ENCODE assay signal across 11 mouse cellular contexts in the genomic region with DNA sequence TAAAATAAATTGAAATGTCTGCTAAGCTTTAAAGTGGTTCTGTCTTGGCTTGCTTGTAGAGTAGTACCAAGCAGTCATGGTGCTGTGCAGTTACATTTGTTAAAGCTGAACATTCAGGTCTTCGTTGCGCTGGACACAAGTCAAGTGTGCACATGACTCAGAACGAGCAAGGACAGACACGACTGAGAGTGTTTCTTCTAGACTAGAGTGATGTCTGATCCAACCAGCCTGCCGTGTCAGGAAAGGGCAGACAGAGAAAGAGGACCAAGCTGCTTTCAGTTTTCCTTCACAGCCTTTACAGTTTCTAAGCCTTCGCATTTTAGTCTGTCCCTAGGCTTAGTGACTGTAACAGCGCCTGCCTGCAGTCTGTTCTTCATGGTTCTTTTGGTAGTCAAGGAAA.
"Had no signal": no experiment of that assay in that cellular context is flagged by ENCODE, and none has a peak within 500 bp of the region (broad histone marks: within the 10 kb centered on the region; RNA-seq: fewer than 3 reads in every experiment).

No protein-coding gene starts in this region.

- H3K4me3 ChIP-seq: kidney, embryonic 15.5 days; limb, embryonic 13.5 days; lung, embryonic 15.5 days; midbrain, embryonic 13.5 days had no signal

- H3K27me3 ChIP-seq: kidney, embryonic 15.5 days; limb, embryonic 13.5 days; lung, embryonic 15.5 days; midbrain, embryonic 13.5 days had no signal

- H3K9ac ChIP-seq: kidney, embryonic 15.5 days; limb, embryonic 13.5 days; liver, embryonic 14.5 days; lung, embryonic 15.5 days; midbrain, embryonic 13.5 days had no signal

- H3K4me1 ChIP-seq: lung, embryonic 15.5 days had no signal

- ATAC-seq: midbrain, embryonic 13.5 days had no signal

- H3K9me3 ChIP-seq: kidney, embryonic 15.5 days; limb, embryonic 13.5 days; lung, embryonic 15.5 days; midbrain, embryonic 13.5 days had no signal

- H3K27ac ChIP-seq: kidney, embryonic 15.5 days; limb, embryonic 13.5 days; liver, embryonic 14.5 days; lung, embryonic 15.5 days; midbrain, embryonic 13.5 days; stomach, postnatal 0 days had no signal

- H3K4me2 ChIP-seq: kidney, embryonic 15.5 days; limb, embryonic 13.5 days; lung, embryonic 15.5 days; midbrain, embryonic 13.5 days had no signal

- DNase-seq: kidney, adult 2 months; kidney, postnatal 14 days; left cerebral cortex, postnatal 4 days; right cerebral cortex, adult 18-20 months; thymus, postnatal 4 days had no signal
